Mouse (Mus musculus) testis, adult 2 months (tissue): ENCODE data around the gene Foxg1.

Experiments used
- CTCF ChIP-seq: fragments of 200-500 bp; IDR thresholded peaks from 2 replicates; pipeline ENCODE4 v1.5.1; 2012; ENCODE audit warnings: low read depth, mild to moderate bottlenecking, inconsistent platforms, low read length, moderate library complexity; ENCODE audit not compliant: control insufficient read depth, insufficient read depth, insufficient replicate concordance
- POLR2A ChIP-seq: fragments of 200-500 bp; IDR thresholded peaks from 2 replicates; pipeline ENCODE4 v1.6.1; 2012; ENCODE audit warnings: low read depth, mild to moderate bottlenecking, inconsistent platforms, low read length, moderate library complexity; ENCODE audit not compliant: control insufficient read depth

DNA sequence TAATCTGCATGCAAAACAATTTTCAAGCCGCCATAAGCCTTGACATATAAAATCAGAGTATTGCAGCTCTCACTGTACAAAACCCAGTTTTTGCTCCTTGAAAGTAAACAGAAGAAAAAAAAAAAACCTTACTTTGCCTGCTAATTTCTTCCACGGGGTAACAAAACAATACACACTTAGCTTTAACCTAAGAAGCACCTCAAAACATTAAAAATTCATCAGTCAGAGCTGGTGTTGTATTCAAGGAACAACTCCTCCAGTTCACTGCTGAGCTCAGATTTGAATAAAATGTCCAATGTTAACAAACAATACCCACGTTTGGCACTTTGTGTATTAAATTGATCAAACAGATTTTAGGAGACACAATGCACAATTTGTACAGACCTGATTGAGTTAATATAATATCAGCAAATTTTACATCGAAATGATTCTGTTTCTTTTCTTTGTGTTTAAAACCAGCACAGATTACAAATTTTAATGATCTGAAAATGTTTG is 1.4 kb upstream of the Foxg1 start:
- TF ChIP-seq CTCF: no peak
- TF ChIP-seq POLR2A: no peak
